ENCODE assay signal across 22 mouse cellular contexts in genomic region chr2:53474455-53474854, GRCm38 (mm10).
A peak's percentile ranks its signal among the peaks of the same experiment; 100 is the strongest.
DNase-seq lines count a peak whose midpoint lies in the region; ATAC-seq and TF ChIP-seq lines count a peak whose summit lies in the region.
"Had no signal": no experiment of that assay in that cellular context is flagged by ENCODE, and none has a peak within 500 bp of the region (broad histone marks: within the 10 kb centered on the region; RNA-seq: fewer than 3 reads in every experiment).

No protein-coding gene starts in this region.

- DNase-seq in ES-E14 (ENCODE audit: low read depth, low spot score) (peak; percentile 35), WW6 (ENCODE audit: low read depth, low spot score) (peak; percentile 36)
- DNase-seq in adrenal gland, adult 18-20 months (ENCODE audit: low spot score in 2 of 2), result no peak
- DNase-seq in spleen, postnatal 14 days (ENCODE audit: low spot score in 2 of 2), result no peak
- DNase-seq: adrenal gland, adult 8-10 months; adrenal gland, postnatal 14 days; adrenal gland, postnatal 36 days; B cell, adult 2 months; cerebellum, adult 11-12 months; cerebellum, adult 2 months; cerebellum, adult 9-10 months; cerebellum, postnatal 10 days; cerebellum, postnatal 25 days; forebrain, postnatal 0 days had no signal

- H3K36me3 ChIP-seq in ES-Bruce4 (ENCODE audit: control insufficient read depth, insufficient read depth, low read length, poor library complexity, severe bottlenecking) (no peaks in the 10 kb centered on the region), ES-E14 (ENCODE audit: control insufficient read depth, insufficient read depth, low read length, poor library complexity, severe bottlenecking) (no peaks in the 10 kb centered on the region)
- H3K36me3 ChIP-seq: embryonic facial prominence, embryonic 10.5 days; embryonic facial prominence, embryonic 12.5 days; forebrain, embryonic 15.5 days; G1E had no signal

- H3K9me3 ChIP-seq in ES-Bruce4 (replicated peaks; ENCODE audit: control insufficient read depth, insufficient read depth, low read length, poor library complexity, severe bottlenecking), result no peaks in the 10 kb centered on the region
- no peaks in the 10 kb centered on the region for H3K9me3 ChIP-seq in ES-E14 (ENCODE audit: control insufficient read depth, insufficient read depth, low read depth, low read length)
- H3K9me3 ChIP-seq: embryonic facial prominence, embryonic 10.5 days; embryonic facial prominence, embryonic 12.5 days; forebrain, embryonic 13.5 days; forebrain, embryonic 15.5 days had no signal

- H3K27ac ChIP-seq in ES-Bruce4 (ENCODE audit: insufficient read depth, low read length) (no peak overlapping the region), ES-E14 (ENCODE audit: insufficient read depth, low read depth, low read length, poor library complexity, severe bottlenecking) (no peak overlapping the region)
- H3K27ac ChIP-seq: embryonic facial prominence, embryonic 10.5 days; embryonic facial prominence, embryonic 12.5 days; forebrain, embryonic 13.5 days; forebrain, embryonic 15.5 days had no signal

- TF ChIP-seq POLR2A in ES-Bruce4 (IDR thresholded peaks at IDR 0.05; ENCODE audit: insufficient read depth, low read length), result no peak

- H3K4me3 ChIP-seq in ES-Bruce4 (ENCODE audit: low read depth, low read length) (no peak overlapping the region), ES-E14 (ENCODE audit: insufficient read depth in 1 of 2, low read depth in 1 of 2, low read length in 2 of 2, poor library complexity in 1 of 2, severe bottlenecking in 1 of 2) (no peak overlapping the region)
- H3K4me3 ChIP-seq: embryonic facial prominence, embryonic 10.5 days; embryonic facial prominence, embryonic 12.5 days; forebrain, embryonic 13.5 days; forebrain, embryonic 15.5 days had no signal

- no peak for TF ChIP-seq CTCF in ES-Bruce4 (IDR thresholded peaks at IDR 0.05; ENCODE audit: low read depth, low read length)

- in situ Hi-C loops in ES-E14 (cut with MboI; ENCODE audit: low sequenced_read_pairs in 2 of 2, unreplicated experiment in 2 of 2), result no loop called here

- TF ChIP-seq EP300 in ES-Bruce4 (IDR thresholded peaks at IDR 0.05; ENCODE audit: insufficient read depth, low read depth, low read length), result 0 out of 2 replicates have a peak, but pooled peaks have one; percentile 57

- no peak overlapping the region for H3K9ac ChIP-seq in ES-Bruce4 (ENCODE audit: low read depth, poor library complexity, severe bottlenecking)
- H3K9ac ChIP-seq in ES-E14 (ENCODE audit: insufficient read depth, low read depth, low read length, poor library complexity, severe bottlenecking), result no peak overlapping the region
- H3K9ac ChIP-seq: embryonic facial prominence, embryonic 12.5 days; forebrain, embryonic 13.5 days; forebrain, embryonic 15.5 days; forebrain, postnatal 0 days had no signal

- no peak for ATAC-seq in CD4-positive, CD25-positive, alpha-beta regulatory T cell, adult 4 months
- ATAC-seq: forebrain, embryonic 13.5 days; forebrain, embryonic 15.5 days; forebrain, postnatal 0 days; Patski had no signal

- H3K27me3 ChIP-seq in ES-Bruce4 (ENCODE audit: control insufficient read depth, insufficient read depth, low read length, poor library complexity, severe bottlenecking), result no peaks in the 10 kb centered on the region
- H3K27me3 ChIP-seq: embryonic facial prominence, embryonic 12.5 days; forebrain, embryonic 13.5 days; forebrain, embryonic 15.5 days; Patski had no signal

- H3K4me1 ChIP-seq in ES-Bruce4 (ENCODE audit: control insufficient read depth, insufficient read depth, low read length), result peaks cover 7% of the 10 kb centered on the region
- peaks cover 0 to 2% of the 10 kb centered on the region in 2 experiments; a peak in 1 of 4 replicates for H3K4me1 ChIP-seq in ES-E14 (ENCODE audit: control insufficient read depth in 2 of 2, insufficient read depth in 2 of 2, low read length in 2 of 2, poor library complexity in 1 of 2)
- H3K4me1 ChIP-seq: embryonic facial prominence, embryonic 10.5 days; embryonic facial prominence, embryonic 12.5 days; forebrain, embryonic 13.5 days; forebrain, embryonic 15.5 days had no signal

TF ChIP-seq in ES-E14, 5 proteins besides CTCF, POLR2A, EP300 and RAD21:
- TF ChIP-seq CHD2 (IDR thresholded peaks at IDR 0.05; ENCODE audit: low read depth, low read length) (no peak), MAFK (IDR thresholded peaks at IDR 0.05; ENCODE audit: insufficient read depth, low read depth, low read length) (no peak), HCFC1 (IDR thresholded peaks at IDR 0.05; ENCODE audit: borderline replicate concordance, insufficient read depth, low read length) (no peak)

Comparison
In these comparisons a context has a peak if more than half of its experiments do, and no peak if none do; other contexts are left out.
1. DNase-seq: peak in ES-E14 (single experiment) and WW6 (single experiment); none in adrenal gland, adult 18-20 months (0 of 2) and spleen, postnatal 14 days (0 of 2).